Comparison of ENCODE assay signal across 16 mouse cellular contexts in the genomic region with DNA sequence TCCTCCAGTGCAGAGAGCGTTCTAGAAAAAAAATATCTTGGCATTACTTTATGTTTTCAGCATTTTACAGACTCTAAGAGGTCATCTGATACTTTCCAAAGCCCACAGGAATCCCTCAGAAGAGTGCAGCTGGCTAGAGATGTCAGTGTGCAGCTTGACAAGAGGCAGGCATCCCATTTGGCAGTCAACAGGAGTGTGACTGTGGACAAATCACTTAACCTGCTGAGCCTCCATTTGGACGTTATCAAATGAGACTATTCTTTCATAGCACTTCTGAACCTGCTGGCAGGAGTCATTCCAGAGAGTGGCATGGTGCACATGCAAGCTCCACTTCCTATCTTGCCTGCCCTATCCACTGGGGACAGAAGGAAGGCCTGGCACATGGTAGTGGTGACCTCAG. TPM values are rescaled to one million over a fixed set of nuclear protein-coding genes. Genes with fewer than 3 reads are reported as not detected.
DNase-seq lines count a peak whose midpoint lies in the region; ATAC-seq and TF ChIP-seq lines count a peak whose summit lies in the region.
"Had no signal": no experiment of that assay in that cellular context is flagged by ENCODE, and none has a peak within 500 bp of the region (broad histone marks: within the 10 kb centered on the region; RNA-seq: fewer than 3 reads in every experiment).

No protein-coding gene starts in this region.

- no peak overlapping the region for H3ac ChIP-seq in myocyte (ENCODE audit: control insufficient read depth, insufficient read length)

- no peak overlapping the region for H3K27ac ChIP-seq in heart, embryonic 10.5 days
- peak overlapping the region; percentile 74 for H3K27ac ChIP-seq in heart, embryonic 13.5 days (replicated peaks)
- H3K27ac ChIP-seq: embryonic facial prominence, embryonic 13.5 days; forebrain, embryonic 13.5 days had no signal

- TF ChIP-seq POLR2A in myocyte (IDR thresholded peaks at IDR 0.05; ENCODE audit: insufficient read length, low read depth), result no peak

- no peaks in the 10 kb centered on the region for H3K36me3 ChIP-seq in heart, embryonic 10.5 days
- H3K36me3 ChIP-seq in heart, embryonic 13.5 days, result no peaks in the 10 kb centered on the region
- no peaks in the 10 kb centered on the region for H3K36me3 ChIP-seq in myocyte (ENCODE audit: control insufficient read depth, insufficient read depth)
- H3K36me3 ChIP-seq: embryonic facial prominence, embryonic 13.5 days had no signal

- peaks cover 22% of the 10 kb centered on the region for H3K79me2 ChIP-seq in myocyte (ENCODE audit: control insufficient read depth, insufficient read depth)

- no peak overlapping the region for H3K4me2 ChIP-seq in heart, embryonic 13.5 days
- peak overlapping the region; percentile 65 for H3K4me2 ChIP-seq in myocyte (ENCODE audit: low read depth)
- H3K4me2 ChIP-seq: embryonic facial prominence, embryonic 13.5 days; forebrain, embryonic 13.5 days; liver, embryonic 11.5 days; midbrain, embryonic 11.5 days had no signal

- 31% methylated on average over 2 of the region's 2 CpGs for WGBS in heart, embryonic 10.5 days
- 11% methylated on average over 2 of the region's 2 CpGs for WGBS in heart, embryonic 13.5 days

- H3K4me1 ChIP-seq in heart, embryonic 10.5 days, result peaks cover 38% of the 10 kb centered on the region
- H3K4me1 ChIP-seq in heart, embryonic 13.5 days, result peaks cover 47% of the 10 kb centered on the region

- no peaks in the 10 kb centered on the region for H3K27me3 ChIP-seq in heart, embryonic 10.5 days (ENCODE audit: insufficient read depth, poor library complexity, severe bottlenecking)
- no peaks in the 10 kb centered on the region for H3K27me3 ChIP-seq in heart, embryonic 13.5 days (replicated peaks)
- H3K27me3 ChIP-seq in myocyte (ENCODE audit: control insufficient read depth, insufficient read depth, insufficient read length), result no peaks in the 10 kb centered on the region
- H3K27me3 ChIP-seq: embryonic facial prominence, embryonic 13.5 days; forebrain, embryonic 13.5 days; Patski had no signal

- ATAC-seq in heart, embryonic 13.5 days (ENCODE audit: extremely low read depth, insufficient number of reproducible peaks, low FRiP score, low TSS enrichment), result no peak
- ATAC-seq: forebrain, embryonic 13.5 days; Patski had no signal

- no peak overlapping the region for H3K4me3 ChIP-seq in heart, embryonic 10.5 days
- no peak overlapping the region for H3K4me3 ChIP-seq in heart, embryonic 13.5 days
- no peak overlapping the region for H3K4me3 ChIP-seq in myocyte
- H3K4me3 ChIP-seq: embryonic facial prominence, embryonic 13.5 days; forebrain, embryonic 13.5 days had no signal

- no peak overlapping the region for H3K9ac ChIP-seq in heart, embryonic 13.5 days
- H3K9ac ChIP-seq: embryonic facial prominence, embryonic 13.5 days; forebrain, embryonic 13.5 days had no signal

- DNase-seq in heart, adult 11 months, result peak; percentile 98
- no peak for DNase-seq in heart, embryonic 10.5 days (ENCODE audit: low spot score)
- peak; percentile 33 for DNase-seq in gastrocnemius, postnatal 10 days
- no peak for DNase-seq in adrenal gland, postnatal 10 days
- no peak for DNase-seq in frontal cortex, postnatal 14 days (ENCODE audit: low spot score in 2 of 2)
- DNase-seq: cerebellum, adult 11-12 months; kidney, postnatal 10 days; layer of hippocampus, adult 9-11 months; thymus, adult 18-20 months had no signal

- no peaks in the 10 kb centered on the region for H3K9me3 ChIP-seq in heart, embryonic 10.5 days
- no peaks in the 10 kb centered on the region for H3K9me3 ChIP-seq in heart, embryonic 13.5 days
- H3K9me3 ChIP-seq: embryonic facial prominence, embryonic 13.5 days; forebrain, embryonic 13.5 days had no signal

TF ChIP-seq in myocyte, 11 proteins besides CTCF, POLR2A, EP300 and RAD21:
- TF ChIP-seq POLR2AphosphoS2 (IDR thresholded peaks at IDR 0.05; ENCODE audit: insufficient read length, low read depth) (no peak), REST (IDR thresholded peaks at IDR 0.05; ENCODE audit: insufficient read depth, insufficient read length) (no peak), CEBPB (IDR thresholded peaks at IDR 0.05; ENCODE audit: insufficient read depth, poor library complexity, severe bottlenecking) (no peak), MAX (IDR thresholded peaks at IDR 0.05; ENCODE audit: low read depth) (no peak), E2F4 (IDR thresholded peaks at IDR 0.05; ENCODE audit: insufficient read depth) (no peak), MYOD1 (IDR thresholded peaks at IDR 0.05; ENCODE audit: control insufficient read depth in 1 of 3, insufficient read length in 2 of 3, low read depth in 2 of 3) (peak; percentile 100), TCF12 (IDR thresholded peaks at IDR 0.05; ENCODE audit: insufficient read depth, poor library complexity, severe bottlenecking) (peak; percentile 95), MYOG (IDR thresholded peaks at IDR 0.05; ENCODE audit: control insufficient read depth in 1 of 3, insufficient read depth in 1 of 3, insufficient read length in 2 of 3, low read depth in 2 of 3) (peak in 2 of 3 experiments; percentile 63 to 75), TCF3 (IDR thresholded peaks at IDR 0.05; ENCODE audit: insufficient read length, low read depth) (peak; percentile 84), SRF (IDR thresholded peaks at IDR 0.05; ENCODE audit: control insufficient read depth, insufficient read length, low read depth) (no peak), USF1 (IDR thresholded peaks at IDR 0.05; ENCODE audit: low read depth) (no peak)

RNA-seq across cellular contexts. Expression of gene Atp6v1g1, which starts 2.4 kb away (rescaled TPM):
- 190 and 227 TPM in 2 replicates for polyA plus RNA-seq in heart, embryonic 10.5 days (2016; fragmentation: Nextera tagmentation; extraction: Ambion mirVana)
- total RNA-seq in gastrocnemius, postnatal 10 days (2021), result 100 to 1,000 TPM; 279 to 306 TPM
- 188 and 212 TPM in 2 replicates for polyA plus RNA-seq in heart, embryonic 13.5 days (2015; fragmentation: Nextera tagmentation; extraction: Ambion mirVana)
- 447 TPM for polyA plus RNA-seq in myocyte (2012; fragmentation: generic; extraction: Trizol)
- 100 to 1,000 TPM; 128 to 131 TPM for total RNA-seq in adrenal gland, postnatal 10 days (2021)

RNA-seq across cellular contexts. Expression of gene Tmem268, which starts 16.4 kb away (rescaled TPM):
- 7.9 and 9.3 TPM in 2 replicates for polyA plus RNA-seq in heart, embryonic 10.5 days (2016; fragmentation: Nextera tagmentation; extraction: Ambion mirVana)
- total RNA-seq in gastrocnemius, postnatal 10 days (2021), result 1 to 10 TPM; 7.9 to 8.8 TPM
- polyA plus RNA-seq in heart, embryonic 13.5 days (2015; fragmentation: Nextera tagmentation; extraction: Ambion mirVana), result 4.0 and 4.1 TPM in 2 replicates
- polyA plus RNA-seq in myocyte (2012; fragmentation: generic; extraction: Trizol), result 19.5 TPM
- 10 to 100 TPM; 10.8 to 15.0 TPM for total RNA-seq in adrenal gland, postnatal 10 days (2021)

RNA-seq across cellular contexts. Expression of gene Whrn, which starts 46.4 kb away (rescaled TPM):
- 4.0 and 5.3 TPM in 2 replicates for polyA plus RNA-seq in heart, embryonic 10.5 days (2016; fragmentation: Nextera tagmentation; extraction: Ambion mirVana)
- total RNA-seq in gastrocnemius, postnatal 10 days (2021), result 1 to 10 TPM; 2.5 to 4.7 TPM
- 1.7 and 2.8 TPM in 2 replicates for polyA plus RNA-seq in heart, embryonic 13.5 days (2015; fragmentation: Nextera tagmentation; extraction: Ambion mirVana)
- polyA plus RNA-seq in myocyte (2012; fragmentation: generic; extraction: Trizol), result 18.8 TPM
- 10 to 100 TPM; 13.7 to 14.9 TPM for total RNA-seq in adrenal gland, postnatal 10 days (2021)

Comparison
In these comparisons a context has a peak if more than half of its experiments do, and no peak if none do; other contexts are left out.
1. DNase-seq: peak in heart, adult 11 months (single experiment) and gastrocnemius, postnatal 10 days (single experiment); none in heart, embryonic 10.5 days (single experiment), adrenal gland, postnatal 10 days (single experiment) and frontal cortex, postnatal 14 days (0 of 2).